Mouse (Mus musculus) heart, postnatal 0 days (tissue): ENCODE measurements around the gene Gata5.

Source experiments
- CTCF ChIP-seq: IDR thresholded peaks from 2 replicates; pipeline ENCODE4 v1.5.1; 2016; ENCODE audit warnings: antibody characterized with exemption, control low read depth, low read depth
- EP300 ChIP-seq: IDR thresholded peaks from 2 replicates; pipeline ENCODE4 v1.6.1; 2016; ENCODE audit warnings: antibody characterized with exemption, low read depth

DNA sequence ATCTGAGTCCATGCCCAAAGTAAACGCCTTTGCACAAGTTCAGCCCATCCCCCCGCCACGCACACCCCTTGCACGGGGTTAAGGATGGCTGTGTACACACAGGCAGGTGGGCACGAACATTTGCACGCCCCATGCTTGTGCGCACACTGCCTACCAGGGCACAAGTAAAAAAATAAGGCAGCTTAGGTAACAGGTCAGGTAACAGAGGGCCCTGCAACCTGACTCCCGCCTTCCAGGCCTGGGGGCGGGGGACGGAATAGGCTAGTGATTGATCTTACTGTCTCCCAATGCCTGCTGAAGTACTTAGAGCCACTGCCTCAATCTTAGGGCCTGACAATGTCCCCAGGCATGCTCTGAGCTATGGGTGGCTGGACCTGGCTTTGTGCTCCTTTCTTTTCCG lies 45.5 kb downstream of the Gata5 start:
- TF ChIP-seq CTCF (no peak), EP300 (no peak)
